Mouse (Mus musculus): ENCODE measurements at regions not wholly inside any gene's neighbourhood (a gene's known extent, or its start where the extent isn't known, plus 50 kb on each side); places are given as distances from the start of the nearest gene placed in this dataset.

DNA sequence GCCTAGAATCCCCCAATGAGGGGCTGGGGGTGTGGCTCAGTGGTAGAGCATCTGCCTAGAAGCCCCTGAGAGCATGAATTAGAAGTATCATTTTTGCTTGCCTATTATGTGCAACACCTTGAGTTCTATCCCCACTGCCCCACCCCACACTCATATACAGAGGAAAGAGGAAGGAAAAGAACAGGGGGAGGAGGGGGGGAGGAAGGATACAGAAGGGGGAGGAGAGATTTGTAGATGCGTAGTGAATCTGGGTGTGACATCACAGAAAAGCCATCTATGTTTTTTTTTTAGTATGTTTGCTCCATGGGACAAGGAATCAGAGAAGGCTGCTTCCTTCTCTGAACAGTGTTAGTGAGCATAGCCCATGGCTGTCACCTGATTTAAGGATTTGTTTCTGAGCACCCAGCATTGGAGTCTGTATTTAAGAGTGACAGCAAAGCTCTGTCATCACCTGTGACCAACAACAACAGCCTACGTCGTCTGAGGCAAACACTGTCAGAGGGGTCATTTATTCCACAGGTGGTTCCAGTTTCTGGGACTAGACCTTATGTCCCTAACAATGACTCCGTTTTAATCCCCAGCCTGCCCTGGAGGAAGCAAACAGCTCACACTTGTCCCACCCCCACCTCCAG, 115.0 kb upstream of the Card11 start:
- TF ChIP-seq CTCF (IDR thresholded peaks at IDR 0.05; ENCODE audit: low read depth, low read length) = no peak
- no peak for TF ChIP-seq POLR2A (IDR thresholded peaks at IDR 0.05; ENCODE audit: extremely low read depth, insufficient read depth, low read length)
